7 mouse cellular contexts compared by ENCODE assay signal in genomic region chr16:11202571-11203554, GRCm38 (mm10). TPM values are rescaled to one million over a fixed set of nuclear protein-coding genes. Genes with fewer than 3 reads are reported as not detected.
DNase-seq lines count a peak whose midpoint lies in the region; ATAC-seq lines count a peak whose summit lies in the region.

Gene Rsl1d1 (minus strand): TSS chr16:11203331.

- peak within 1 kb of the TSS; percentile 80 for H3K4me2 ChIP-seq in intestine, embryonic 15.5 days (replicated peaks)

- H3K36me3 ChIP-seq in intestine, embryonic 15.5 days, result peaks cover 20% of the 10 kb centered on the region
- H3K36me3 ChIP-seq in midbrain, embryonic 10.5 days, result peaks cover 66% of the 10 kb centered on the region

- peak; percentile 99 for ATAC-seq in intestine, embryonic 15.5 days

- WGBS in intestine, embryonic 15.5 days, result under 1% methylated on average over 68 of the region's 68 CpGs
- under 1% methylated on average over 68 of the region's 68 CpGs for WGBS in midbrain, embryonic 10.5 days

- peak; percentile 82 to 84 for DNase-seq in adrenal gland, adult 18-20 months (ENCODE audit: low spot score in 2 of 2)
- peak; percentile 97 for DNase-seq in embryo, embryonic 11 days
- DNase-seq in gastrocnemius, postnatal 25 days, result peak; percentile 86
- peak; percentile 91 to 94 for DNase-seq in left cerebral cortex, postnatal 25 days (ENCODE audit: low spot score in 2 of 2)
- DNase-seq in midbrain, embryonic 10.5 days (ENCODE audit: low spot score), result peak; percentile 96
- peak; percentile 89 for DNase-seq in right cerebral cortex, postnatal 4 days

- peaks cover 17% of the 10 kb centered on the region for H3K4me1 ChIP-seq in intestine, embryonic 15.5 days (replicated peaks)
- peaks cover 28% of the 10 kb centered on the region for H3K4me1 ChIP-seq in midbrain, embryonic 10.5 days

- peak within 1 kb of the TSS; percentile 80 for H3K27ac ChIP-seq in intestine, embryonic 15.5 days
- H3K27ac ChIP-seq in midbrain, embryonic 10.5 days (replicated peaks), result peak within 1 kb of the TSS; percentile 93

- intact Hi-C loops in left cerebral cortex, postnatal 25 days (cut with DNase I), result loop anchor here (2.0 kb wide), 3 partner anchors 26 to 52 kb away; partner anchors contain the start of genes Gspt1 and Zc3h7a

- H3K4me3 ChIP-seq in intestine, embryonic 15.5 days (replicated peaks), result peak within 1 kb of the TSS; percentile 89
- H3K4me3 ChIP-seq in midbrain, embryonic 10.5 days, result peak within 1 kb of the TSS; percentile 71

- H3K9ac ChIP-seq in intestine, embryonic 15.5 days, result peak within 1 kb of the TSS; percentile 92

- no peaks in the 10 kb centered on the region for H3K27me3 ChIP-seq in intestine, embryonic 15.5 days (replicated peaks)
- no peaks in the 10 kb centered on the region for H3K27me3 ChIP-seq in midbrain, embryonic 10.5 days (ENCODE audit: low read depth, poor library complexity, severe bottlenecking)

- H3K9me3 ChIP-seq in intestine, embryonic 15.5 days, result no peaks in the 10 kb centered on the region
- H3K9me3 ChIP-seq in midbrain, embryonic 10.5 days (replicated peaks), result no peaks in the 10 kb centered on the region

RNA-seq across cellular contexts. Expression of gene Rsl1d1, which starts in this region (rescaled TPM):
- total RNA-seq in adrenal gland, adult 18-20 months (2021), result 10 to 100 TPM; 73.7 to 82.3 TPM
- 10 to 100 TPM; 43.9 to 45.5 TPM for total RNA-seq in gastrocnemius, postnatal 25 days (2021)
- polyA plus RNA-seq in intestine, embryonic 15.5 days (2015; fragmentation: Nextera tagmentation; extraction: Ambion mirVana), result 183 and 209 TPM in 2 replicates
- 10 to 100 TPM; 51.8 to 53.2 TPM for total RNA-seq in left cerebral cortex, postnatal 25 days (2021)
- 248 and 283 TPM in 2 replicates for polyA plus RNA-seq in midbrain, embryonic 10.5 days (2016; fragmentation: Nextera tagmentation; extraction: Ambion mirVana)

Comparison
In these comparisons a context has a peak if more than half of its experiments do, and no peak if none do; other contexts are left out.
1. Peak in every context shown above with its lines: DNase-seq, ATAC-seq, H3K4me3 ChIP-seq and H3K27ac ChIP-seq.